Mouse (Mus musculus): ENCODE measurements around the gene Hax1. TPM values are rescaled to one million over a fixed set of nuclear protein-coding genes. Genes with fewer than 3 reads are reported as not detected.

Hax1 gene
- polyA plus RNA-seq, 1 experiment, result 296 TPM

GRCm38 (mm10) chr3:89987822-89988221, 10.8 kb downstream of the Hax1 start:
- H3K4me3 ChIP-seq (ENCODE audit: insufficient read depth, poor library complexity, severe bottlenecking), result no peak overlapping the region
- H3ac ChIP-seq (ENCODE audit: control insufficient read depth, insufficient read length, low read depth), result no peak overlapping the region
- H3K36me3 ChIP-seq (ENCODE audit: control insufficient read depth, insufficient read depth), result no peaks in the 10 kb centered on the region
- no peaks in the 10 kb centered on the region for H3K79me2 ChIP-seq (ENCODE audit: control insufficient read depth, insufficient read depth)
- H3K79me3 ChIP-seq (ENCODE audit: low read depth), result no peaks in the 10 kb centered on the region
- H3K27me3 ChIP-seq (ENCODE audit: control insufficient read depth, insufficient read depth, insufficient read length), result no peaks in the 10 kb centered on the region
- TF ChIP-seq USF1 (IDR thresholded peaks at IDR 0.05; ENCODE audit: low read depth) (no peak), MYOG (IDR thresholded peaks at IDR 0.05; ENCODE audit: control insufficient read depth, extremely low read depth, insufficient read length) (no peak)

DNA sequence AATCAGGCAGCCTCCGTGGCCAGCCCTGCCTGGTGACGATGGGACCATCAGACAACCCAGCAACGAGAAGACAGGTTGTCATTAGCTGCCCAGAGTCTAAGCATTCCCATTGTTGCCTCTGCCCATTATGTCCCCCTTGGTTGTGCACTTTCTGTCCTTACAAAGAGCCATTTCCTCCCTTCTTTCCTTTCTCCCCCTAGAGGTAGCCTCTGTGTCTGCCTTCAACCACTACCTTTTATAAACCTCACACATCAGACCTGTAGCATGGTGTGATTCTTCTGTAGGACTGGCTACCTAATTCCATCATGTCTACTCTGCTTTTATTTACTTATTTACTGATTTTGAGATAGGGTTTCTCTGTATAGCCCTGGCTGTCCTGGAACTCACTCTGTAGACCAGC, 11.4 kb downstream of the Hax1 start:
- Histone ChIP-seq H3K27me3 (ENCODE audit: control insufficient read depth, insufficient read depth, insufficient read length) (no peaks in the 10 kb centered on the region), H3K79me2 (ENCODE audit: control insufficient read depth, insufficient read depth) (no peaks in the 10 kb centered on the region), H3ac (ENCODE audit: control insufficient read depth, insufficient read length, low read depth) (no peak overlapping the region), H3K4me3 (ENCODE audit: insufficient read depth, poor library complexity, severe bottlenecking) (no peak overlapping the region), H3K79me3 (ENCODE audit: low read depth) (no peaks in the 10 kb centered on the region), H3K36me3 (ENCODE audit: control insufficient read depth, insufficient read depth) (no peaks in the 10 kb centered on the region)
- TF ChIP-seq USF1 (IDR thresholded peaks at IDR 0.05; ENCODE audit: low read depth) (no peak), MAX (IDR thresholded peaks at IDR 0.05) (no peak), MYOG (IDR thresholded peaks at IDR 0.05; ENCODE audit: control insufficient read depth, extremely low read depth, insufficient read length) (no peak), CEBPB (IDR thresholded peaks at IDR 0.05; ENCODE audit: low read depth) (no peak), CTCF (IDR thresholded peaks at IDR 0.05; ENCODE audit: control insufficient read depth, insufficient read depth, insufficient read length) (no peak), MYOD1 (IDR thresholded peaks at IDR 0.05; ENCODE audit: control insufficient read depth, insufficient read length, low read depth) (no peak), FOSL1 (IDR thresholded peaks at IDR 0.05; ENCODE audit: insufficient read depth, low read length, poor library complexity, severe bottlenecking) (no peak)

GRCm38 (mm10) chr3:89982426-89982825, 16.2 kb downstream of the Hax1 start:
- no peaks in the 10 kb centered on the region for H3K79me3 ChIP-seq (ENCODE audit: low read depth)
- H3K4me3 ChIP-seq (ENCODE audit: insufficient read depth, poor library complexity, severe bottlenecking), result no peak overlapping the region
- H3ac ChIP-seq (ENCODE audit: control insufficient read depth, insufficient read length, low read depth), result no peak overlapping the region
- no peaks in the 10 kb centered on the region for H3K27me3 ChIP-seq (ENCODE audit: control insufficient read depth, insufficient read depth, insufficient read length)
- TF ChIP-seq CTCF (IDR thresholded peaks at IDR 0.05; ENCODE audit: control insufficient read depth, insufficient read depth, insufficient read length) (no peak), USF1 (IDR thresholded peaks at IDR 0.05; ENCODE audit: low read depth) (no peak), MAX (IDR thresholded peaks at IDR 0.05) (no peak), FOSL1 (IDR thresholded peaks at IDR 0.05; ENCODE audit: insufficient read depth, low read length, poor library complexity, severe bottlenecking) (no peak), CEBPB (IDR thresholded peaks at IDR 0.05; ENCODE audit: low read depth) (no peak), MYOG (IDR thresholded peaks at IDR 0.05; ENCODE audit: control insufficient read depth, extremely low read depth, insufficient read length) (no peak), MYOD1 (IDR thresholded peaks at IDR 0.05; ENCODE audit: control insufficient read depth, insufficient read length, low read depth) (no peak)
- no peaks in the 10 kb centered on the region for H3K36me3 ChIP-seq (ENCODE audit: control insufficient read depth, insufficient read depth)
- no peaks in the 10 kb centered on the region for H3K79me2 ChIP-seq (ENCODE audit: control insufficient read depth, insufficient read depth)

DNA sequence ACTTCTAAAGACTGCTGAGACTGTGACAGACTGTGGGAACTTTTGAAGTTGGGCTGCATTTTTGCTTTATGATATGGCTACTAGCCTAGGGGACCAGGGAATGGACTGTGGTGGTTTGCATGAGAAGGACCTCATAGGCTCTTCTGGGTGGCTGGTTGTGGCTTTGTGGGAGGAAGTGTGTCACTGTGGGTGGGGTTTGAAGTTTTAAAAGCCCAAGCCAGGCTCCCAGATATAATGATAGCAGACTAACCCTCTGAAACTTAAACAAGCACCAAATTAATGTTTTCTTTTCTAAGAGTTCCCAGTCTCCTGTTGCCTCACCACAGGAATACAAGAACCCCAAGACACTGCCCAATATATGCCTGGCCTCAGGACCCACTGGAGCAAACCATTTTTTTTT, 21.7 kb downstream of the Hax1 start:
- H3K27me3 ChIP-seq (ENCODE audit: control insufficient read depth, insufficient read depth, insufficient read length), result no peaks in the 10 kb centered on the region
- H3K4me3 ChIP-seq (ENCODE audit: insufficient read depth, poor library complexity, severe bottlenecking), result no peak overlapping the region
- H3K36me3 ChIP-seq (ENCODE audit: control insufficient read depth, insufficient read depth), result no peaks in the 10 kb centered on the region
- no peak overlapping the region for H3ac ChIP-seq (ENCODE audit: control insufficient read depth, insufficient read length, low read depth)
- no peak for TF ChIP-seq CEBPB (IDR thresholded peaks at IDR 0.05; ENCODE audit: low read depth)
- no peak for TF ChIP-seq MYOD1 (IDR thresholded peaks at IDR 0.05; ENCODE audit: control insufficient read depth, insufficient read length, low read depth)
- no peak for TF ChIP-seq USF1 (IDR thresholded peaks at IDR 0.05; ENCODE audit: low read depth)
- TF ChIP-seq FOSL1 (IDR thresholded peaks at IDR 0.05; ENCODE audit: insufficient read depth, low read length, poor library complexity, severe bottlenecking), result no peak
- TF ChIP-seq MYOG (IDR thresholded peaks at IDR 0.05; ENCODE audit: control insufficient read depth, extremely low read depth, insufficient read length), result no peak
- TF ChIP-seq MAX (IDR thresholded peaks at IDR 0.05), result no peak
- TF ChIP-seq CTCF (IDR thresholded peaks at IDR 0.05; ENCODE audit: control insufficient read depth, insufficient read depth, insufficient read length), result no peak
- no peaks in the 10 kb centered on the region for H3K79me2 ChIP-seq (ENCODE audit: control insufficient read depth, insufficient read depth)
- H3K79me3 ChIP-seq (ENCODE audit: low read depth), result no peaks in the 10 kb centered on the region

GRCm38 (mm10) chr3:89968509-89968908, 30.1 kb downstream of the Hax1 start:
- H3ac ChIP-seq (ENCODE audit: control insufficient read depth, insufficient read length, low read depth), result no peak overlapping the region
- H3K27me3 ChIP-seq (ENCODE audit: control insufficient read depth, insufficient read depth, insufficient read length), result no peaks in the 10 kb centered on the region
- H3K4me3 ChIP-seq (ENCODE audit: insufficient read depth, poor library complexity, severe bottlenecking), result no peak overlapping the region
- H3K79me3 ChIP-seq (ENCODE audit: low read depth), result no peaks in the 10 kb centered on the region
- TF ChIP-seq USF1 (IDR thresholded peaks at IDR 0.05; ENCODE audit: low read depth), result no peak
- no peak for TF ChIP-seq FOSL1 (IDR thresholded peaks at IDR 0.05; ENCODE audit: insufficient read depth, low read length, poor library complexity, severe bottlenecking)
- no peak for TF ChIP-seq MAX (IDR thresholded peaks at IDR 0.05)
- TF ChIP-seq MYOG (IDR thresholded peaks at IDR 0.05; ENCODE audit: control insufficient read depth, extremely low read depth, insufficient read length), result no peak
- TF ChIP-seq CTCF (IDR thresholded peaks at IDR 0.05; ENCODE audit: control insufficient read depth, insufficient read depth, insufficient read length), result no peak
- no peak for TF ChIP-seq MYOD1 (IDR thresholded peaks at IDR 0.05; ENCODE audit: control insufficient read depth, insufficient read length, low read depth)
- TF ChIP-seq CEBPB (IDR thresholded peaks at IDR 0.05; ENCODE audit: low read depth), result no peak
- H3K36me3 ChIP-seq (ENCODE audit: control insufficient read depth, insufficient read depth), result no peaks in the 10 kb centered on the region
- peaks cover 18% of the 10 kb centered on the region for H3K79me2 ChIP-seq (ENCODE audit: control insufficient read depth, insufficient read depth)

DNA sequence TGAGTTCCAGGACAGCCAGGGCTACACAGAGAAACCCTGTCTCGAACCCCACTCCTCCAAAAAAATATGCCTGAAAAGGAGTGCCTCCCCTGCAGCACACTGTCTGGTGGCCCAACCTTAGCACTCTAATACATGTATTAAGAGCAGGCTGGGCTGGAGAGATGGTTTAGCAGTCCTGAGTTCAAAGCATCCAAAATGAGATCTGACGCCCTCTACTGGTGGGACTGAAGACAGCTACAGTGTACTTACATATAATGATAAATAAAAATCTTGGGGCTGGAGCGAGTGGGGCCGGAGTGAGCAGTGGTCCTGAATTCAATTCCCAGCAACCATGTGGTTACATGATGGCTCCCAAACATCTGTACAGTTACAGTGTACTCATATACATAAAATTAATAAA, 31.6 kb downstream of the Hax1 start:
- H3K79me2 ChIP-seq (ENCODE audit: control insufficient read depth, insufficient read depth), result peaks cover 33% of the 10 kb centered on the region
- TF ChIP-seq CEBPB (IDR thresholded peaks at IDR 0.05; ENCODE audit: low read depth), result no peak
- TF ChIP-seq USF1 (IDR thresholded peaks at IDR 0.05; ENCODE audit: low read depth), result no peak
- no peak for TF ChIP-seq CTCF (IDR thresholded peaks at IDR 0.05; ENCODE audit: control insufficient read depth, insufficient read depth, insufficient read length)
- no peak for TF ChIP-seq MAX (IDR thresholded peaks at IDR 0.05)
- TF ChIP-seq MYOD1 (IDR thresholded peaks at IDR 0.05; ENCODE audit: control insufficient read depth, insufficient read length, low read depth), result no peak
- TF ChIP-seq FOSL1 (IDR thresholded peaks at IDR 0.05; ENCODE audit: insufficient read depth, low read length, poor library complexity, severe bottlenecking), result no peak
- TF ChIP-seq MYOG (IDR thresholded peaks at IDR 0.05; ENCODE audit: control insufficient read depth, extremely low read depth, insufficient read length), result no peak
- H3K79me3 ChIP-seq (ENCODE audit: low read depth), result peaks cover 4% of the 10 kb centered on the region
- H3K36me3 ChIP-seq (ENCODE audit: control insufficient read depth, insufficient read depth), result no peaks in the 10 kb centered on the region
- no peaks in the 10 kb centered on the region for H3K27me3 ChIP-seq (ENCODE audit: control insufficient read depth, insufficient read depth, insufficient read length)
- no peak overlapping the region for H3ac ChIP-seq (ENCODE audit: control insufficient read depth, insufficient read length, low read depth)
- H3K4me3 ChIP-seq (ENCODE audit: insufficient read depth, poor library complexity, severe bottlenecking), result no peak overlapping the region

Measured in C2C12 (cell line).